Mouse (Mus musculus): ENCODE data around the gene Rprm.

The Rprm gene

DNA sequence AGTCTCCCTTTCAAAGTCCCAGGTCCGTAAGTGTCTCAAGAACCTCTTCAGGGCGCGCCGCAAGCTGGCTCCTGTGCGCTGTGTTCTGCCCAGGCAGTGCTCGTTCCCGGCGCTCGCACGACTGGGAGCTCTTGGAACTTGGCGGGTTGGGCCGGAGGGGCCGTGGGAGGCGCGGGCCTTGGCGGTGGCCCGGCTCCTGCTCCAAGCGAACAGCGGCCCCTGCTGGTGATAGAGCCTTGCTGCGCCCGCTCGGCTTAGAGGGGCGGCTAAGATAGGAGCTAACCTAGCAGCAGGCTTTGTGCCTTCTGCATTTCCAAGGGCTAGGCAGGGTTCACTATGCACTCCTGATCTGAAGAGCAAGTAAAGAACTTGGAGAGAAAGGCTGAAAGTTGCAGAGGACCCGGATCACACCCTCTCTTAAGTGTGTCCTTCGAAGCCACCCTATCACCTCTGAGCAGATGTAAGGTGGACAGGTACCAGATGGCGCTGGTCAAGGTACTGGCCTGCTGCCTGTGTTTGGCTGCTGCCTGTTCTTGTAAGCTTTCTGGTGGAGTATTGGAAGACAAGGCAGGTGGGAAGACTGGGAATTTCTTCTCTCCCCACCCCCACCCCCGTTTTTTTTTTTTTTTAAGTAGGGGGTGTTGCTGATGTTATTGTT lies at the start of gene Rprm:
Gene Rprm (minus strand): TSS at position 123 of the 658 bp plus-strand sequence.
- DNase-seq (ENCODE audit: low spot score in 2 of 2), result peak; percentile 93 to 94

DNA sequence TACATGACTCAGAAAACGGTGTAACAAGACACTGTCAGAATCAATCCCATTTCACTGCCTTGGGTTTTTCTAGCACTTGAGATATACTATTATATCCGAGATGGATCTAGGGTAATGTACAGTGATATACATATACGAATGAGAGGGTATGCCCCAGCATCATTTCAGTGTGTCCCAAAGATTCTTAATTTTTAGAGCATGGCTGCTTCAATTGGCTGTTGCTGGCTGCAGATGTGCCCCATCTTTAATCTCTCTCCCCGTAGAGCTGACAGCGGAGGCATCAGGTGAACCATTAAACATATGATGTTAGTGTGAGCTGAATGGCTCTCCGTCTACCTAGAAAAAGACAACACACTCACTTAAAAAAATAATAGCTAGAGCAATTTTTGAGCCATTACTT lies 34.0 kb upstream of the Rprm start:
- no peak for DNase-seq (ENCODE audit: low spot score in 2 of 2)

GRCm38 (mm10) chr2:54118881-54119280 lies 33.5 kb upstream of the Rprm start:
- peak; percentile 3 to 38 for DNase-seq (ENCODE audit: low spot score in 2 of 2)

DNA sequence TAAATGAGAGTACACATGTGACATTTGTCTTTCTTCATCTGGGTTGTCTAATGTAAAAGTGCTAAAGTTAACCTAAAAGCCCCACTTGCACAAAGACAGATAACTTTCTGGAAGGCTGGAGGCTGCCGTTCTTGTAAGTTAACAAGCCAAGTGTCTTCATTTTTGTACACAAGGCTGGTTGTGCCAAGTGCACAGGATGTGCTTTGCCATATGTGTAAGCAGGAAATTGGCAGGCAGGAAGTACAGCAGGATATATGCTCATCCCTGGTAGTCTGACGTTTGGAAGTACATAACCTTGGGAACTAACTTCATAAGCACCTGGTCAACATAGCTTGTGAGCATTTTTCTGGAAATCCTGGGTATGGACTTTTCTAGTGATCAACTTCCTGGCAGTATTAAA lies 25.9 kb upstream of the Rprm start:
- DNase-seq (ENCODE audit: low spot score in 2 of 2), result no peak

DNA sequence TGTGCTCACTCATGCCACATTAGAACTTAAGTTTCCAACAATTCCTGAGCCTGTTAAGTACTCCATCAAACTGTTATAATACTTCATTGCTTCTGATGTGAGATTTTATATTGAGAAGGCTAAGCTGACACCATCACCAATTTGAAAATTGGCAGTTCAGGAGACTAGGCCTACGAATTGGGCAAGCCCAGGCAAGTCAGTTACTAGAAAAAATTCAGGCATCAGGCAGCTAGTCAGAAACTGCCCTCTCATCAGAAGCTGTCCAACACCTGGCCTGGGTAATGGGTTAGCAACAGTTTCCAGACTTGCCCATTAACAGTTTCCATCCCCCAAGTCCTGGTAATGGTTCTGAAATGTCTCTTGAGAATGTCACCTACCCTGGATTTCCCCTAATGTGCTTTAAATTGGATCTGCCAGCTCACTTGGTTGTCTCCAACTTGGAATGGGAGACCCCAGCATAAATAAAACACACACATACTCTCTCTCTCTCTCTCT lies 20.9 kb upstream of the Rprm start:
- no peak for DNase-seq (ENCODE audit: low spot score in 2 of 2)

GRCm38 (mm10) chr2:54099939-54100338 lies 14.6 kb upstream of the Rprm start:
- DNase-seq (ENCODE audit: low spot score in 2 of 2), result no peak

- no peak for DNase-seq (ENCODE audit: low spot score in 2 of 2)
Observed at GRCm38 (mm10) chr2:54092616-54093015, 7.3 kb upstream of the Rprm start.

GRCm38 (mm10) chr2:54086254-54086653 lies 902 bp upstream of the Rprm start:
- DNase-seq (ENCODE audit: low spot score in 2 of 2), result peak; percentile 43 to 63

DNA sequence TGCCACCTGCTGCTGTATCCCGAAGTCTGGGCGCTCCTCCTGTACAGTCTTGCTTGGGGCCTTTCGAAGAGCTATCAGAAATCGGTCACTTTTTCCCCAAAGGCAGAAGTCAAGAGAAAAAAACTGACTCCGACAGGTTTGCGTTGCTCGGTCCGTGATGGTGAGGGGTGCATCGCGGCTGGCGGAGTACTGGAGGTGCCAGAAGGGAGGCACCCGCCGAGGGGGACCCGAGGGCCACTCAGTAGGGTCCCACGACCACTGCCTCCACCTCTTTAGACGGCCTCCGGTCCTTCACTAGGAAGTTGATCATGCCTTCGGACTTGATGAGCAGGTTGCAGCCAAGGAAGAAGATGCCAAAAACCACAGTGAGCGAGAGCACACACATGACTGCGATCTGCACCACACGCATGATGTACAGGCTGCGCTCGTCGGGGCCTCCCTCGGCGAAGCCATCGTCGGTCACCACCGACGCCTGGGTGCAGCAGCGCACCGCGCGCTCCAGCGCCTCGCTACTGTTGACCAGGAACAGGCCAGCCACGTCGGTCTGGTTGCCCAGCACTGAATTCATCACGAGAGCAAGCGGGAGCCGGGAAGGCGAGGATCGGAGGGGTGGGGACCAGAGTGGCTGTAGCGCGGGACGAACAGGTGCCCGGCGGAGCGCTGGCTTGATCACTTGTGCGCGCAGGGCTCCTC lies 469 bp downstream of the Rprm start:
- no peak for DNase-seq (ENCODE audit: low spot score in 2 of 2)

GRCm38 (mm10) chr2:54083861-54084736 lies 1.3 kb downstream of the Rprm start:
- DNase-seq (ENCODE audit: low spot score in 2 of 2), result no peak

DNA sequence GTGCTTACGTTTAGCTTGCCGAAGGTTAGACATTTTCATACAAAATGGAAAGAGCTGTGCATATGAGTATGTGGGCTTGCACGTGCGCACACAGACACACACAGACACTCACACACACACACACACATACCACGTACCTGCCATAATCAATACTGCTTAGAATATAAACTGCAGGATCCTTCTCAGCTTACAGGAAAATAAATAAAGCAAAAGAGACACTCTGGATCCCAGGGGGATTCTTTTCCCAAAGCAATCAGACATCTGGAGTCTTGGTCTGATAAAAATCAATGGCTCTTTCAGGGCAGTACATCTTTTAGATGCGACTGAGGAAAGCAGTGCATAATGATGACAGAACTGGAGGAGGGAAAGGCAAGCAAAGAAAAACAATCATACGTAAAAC lies 6.4 kb downstream of the Rprm start:
- no peak for DNase-seq (ENCODE audit: low spot score in 2 of 2)

DNA sequence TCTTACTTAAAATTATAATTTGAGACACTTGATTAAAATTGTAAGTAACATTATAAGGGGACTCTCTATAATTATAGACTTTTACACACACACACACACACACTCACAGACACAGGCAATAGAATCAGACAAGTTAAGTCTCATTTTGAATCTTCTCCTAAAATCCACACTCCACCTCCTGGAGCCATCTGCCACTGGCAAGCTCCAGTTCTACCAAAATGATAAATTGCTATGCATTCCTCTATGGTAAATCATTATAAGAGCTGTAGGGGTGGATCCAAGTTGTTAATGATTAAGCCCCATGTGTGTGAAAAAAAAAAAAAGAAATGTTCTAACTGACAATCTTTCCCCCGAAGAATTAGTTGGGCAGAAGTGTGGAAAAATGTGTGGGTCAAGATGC lies 13.8 kb downstream of the Rprm start:
- DNase-seq (ENCODE audit: low spot score in 2 of 2), result no peak

GRCm38 (mm10) chr2:54062421-54062820 lies 22.9 kb downstream of the Rprm start:
- DNase-seq (ENCODE audit: low spot score in 2 of 2), result no peak

- DNase-seq (ENCODE audit: low spot score in 2 of 2), result peak in 1 of 2 experiments; percentile 38
Observed at GRCm38 (mm10) chr2:54061039-54061438, 24.3 kb downstream of the Rprm start.
